Mouse (Mus musculus) Muller cell, postnatal 12 days (primary cell): ENCODE data around the gene Nupl1.

Experiments
- DNase-seq: peaks from one replicate; pipeline ENCODE4 v3.0.0-alpha.2; 2015; ENCODE audit errors: inconsistent ontology term

The Nupl1 gene

DNA sequence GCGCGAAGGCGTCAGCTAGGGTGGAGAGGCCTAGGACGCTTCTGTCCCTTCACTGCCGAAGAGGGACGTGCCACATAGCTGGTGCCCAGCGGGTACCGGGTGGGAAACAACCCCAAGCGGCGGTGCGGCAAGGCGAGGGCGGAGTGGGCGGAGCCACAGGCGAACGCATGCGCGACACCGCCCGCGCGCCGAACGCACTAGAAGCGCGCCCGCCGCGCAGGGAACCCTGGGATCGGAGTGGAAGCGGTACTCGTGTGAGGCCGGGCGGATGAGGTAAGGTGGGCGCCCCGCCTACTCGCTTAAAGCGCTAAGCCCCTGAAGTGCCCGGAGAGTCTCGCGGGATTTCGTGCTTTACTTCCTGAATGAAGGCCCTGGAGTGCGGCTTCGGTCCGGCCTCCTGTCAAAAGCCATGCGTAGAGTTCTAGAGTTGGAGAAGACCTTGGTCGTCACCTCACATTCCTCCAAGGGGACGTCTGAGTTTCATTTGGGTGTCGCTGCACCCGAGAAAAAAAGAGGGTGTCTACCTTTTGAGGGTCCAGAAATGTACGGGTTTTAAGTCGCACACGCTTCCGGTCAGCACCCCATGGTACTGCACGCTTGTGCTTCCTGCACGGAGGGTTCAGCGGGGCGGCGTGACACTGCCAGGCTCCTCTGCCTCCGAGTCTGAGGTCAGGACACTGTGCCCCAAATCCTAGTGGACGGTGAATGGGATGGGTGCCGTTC, at the start of gene Nupl1, which contains the start of gene Gm49336:
Gene Nupl1 (minus strand): TSS at position 151 of the 723 bp plus-strand sequence.
Gene Gm49336 (minus strand): TSS at position 227 of the 723 bp plus-strand sequence.
- DNase-seq, result peak; percentile 99

DNA sequence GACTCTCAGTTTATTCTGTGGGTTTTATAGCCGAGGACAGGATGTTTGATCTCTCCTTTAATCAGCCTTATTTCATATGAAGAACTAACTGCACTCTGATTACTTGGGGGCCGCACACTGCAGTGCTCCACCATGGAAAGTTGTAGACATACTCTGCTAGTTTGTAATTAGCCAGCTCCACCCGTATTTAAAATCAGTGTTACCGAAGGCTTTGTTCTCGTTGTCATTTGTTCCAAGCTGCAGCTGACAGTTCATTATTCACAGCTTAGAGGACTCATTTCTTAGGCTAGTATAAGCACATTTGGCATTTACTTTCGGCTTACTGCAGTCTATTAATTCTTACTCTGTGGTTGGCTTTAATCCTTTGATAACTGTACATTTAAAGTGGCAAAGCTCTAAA, 49.8 kb upstream of the Nupl1 start:
- DNase-seq, result no peak

DNA sequence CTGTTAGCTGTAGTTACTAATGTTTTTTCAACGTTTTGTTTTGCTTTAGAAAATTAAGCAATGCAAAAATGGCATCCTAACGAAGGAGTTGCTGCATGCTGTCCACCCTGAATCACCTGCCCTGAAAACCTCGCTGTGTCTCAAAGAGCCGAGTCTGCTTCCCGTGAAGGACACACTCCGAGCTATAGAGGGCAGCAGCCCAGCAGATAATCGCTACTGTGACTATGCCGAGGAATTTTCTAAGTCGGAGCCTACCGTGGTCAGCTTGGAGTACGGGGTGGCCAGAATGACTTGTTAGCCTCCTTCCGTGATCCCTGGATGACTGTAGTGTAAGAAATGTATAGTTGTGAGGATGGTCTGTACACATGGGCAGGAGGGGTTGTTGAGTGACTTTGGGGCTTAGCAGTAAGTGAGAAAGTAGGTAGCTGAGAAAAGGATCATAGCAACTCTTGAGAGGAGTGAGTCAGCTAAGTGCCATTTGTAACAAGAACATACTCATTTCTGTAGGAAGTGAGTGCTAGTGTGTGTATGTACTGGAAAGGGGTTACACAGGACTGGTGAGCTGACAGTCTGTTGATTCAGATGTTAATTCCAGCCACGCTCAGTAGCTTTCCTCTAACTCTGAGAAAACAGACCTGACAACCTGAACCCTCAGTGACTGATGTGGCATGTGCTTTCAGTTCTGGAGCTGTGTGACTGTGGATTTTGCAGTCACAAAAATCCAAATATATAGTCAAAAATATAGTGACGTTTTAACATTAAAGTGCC, 49.2 kb upstream of the Nupl1 start:
- peak; percentile 5 for DNase-seq

DNA sequence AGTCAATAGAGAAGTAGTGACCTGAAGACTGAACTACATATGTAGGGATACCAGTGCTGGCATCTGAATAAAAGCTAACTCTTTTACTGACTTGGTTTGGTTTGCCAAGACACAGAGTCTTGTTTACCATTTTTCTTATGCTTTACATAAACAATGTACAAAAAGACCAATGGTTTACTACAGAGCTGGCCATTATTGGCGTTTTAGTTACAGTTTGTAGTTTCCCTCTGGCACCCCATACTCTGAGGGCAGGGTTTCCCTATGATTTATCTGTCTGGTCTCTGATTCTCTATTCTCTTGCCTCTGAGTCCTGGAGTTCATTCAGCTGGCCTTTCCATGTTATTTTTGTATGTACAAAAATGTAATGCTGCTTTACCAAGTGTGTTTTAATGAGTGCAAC, 44.3 kb upstream of the Nupl1 start:
- no peak for DNase-seq

DNA sequence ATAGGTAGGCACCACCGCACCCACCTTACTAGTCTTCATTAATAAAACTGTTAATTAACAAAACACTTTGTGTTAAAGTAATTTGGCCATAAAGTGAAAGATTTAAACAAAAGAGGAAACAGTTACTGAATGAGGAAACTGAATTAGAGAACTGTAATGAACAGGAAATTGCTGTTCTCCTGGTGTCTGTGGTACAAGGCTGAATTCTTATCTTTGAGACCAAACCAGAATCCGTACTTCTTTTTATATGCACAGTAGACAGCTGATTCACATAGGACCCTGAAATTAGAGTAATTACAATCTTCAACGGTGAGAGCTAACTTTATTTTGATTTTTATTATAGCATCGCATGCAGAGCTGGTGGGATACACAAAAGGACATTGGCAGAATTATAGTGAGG, 39.1 kb upstream of the Nupl1 start:
- no peak for DNase-seq

DNA sequence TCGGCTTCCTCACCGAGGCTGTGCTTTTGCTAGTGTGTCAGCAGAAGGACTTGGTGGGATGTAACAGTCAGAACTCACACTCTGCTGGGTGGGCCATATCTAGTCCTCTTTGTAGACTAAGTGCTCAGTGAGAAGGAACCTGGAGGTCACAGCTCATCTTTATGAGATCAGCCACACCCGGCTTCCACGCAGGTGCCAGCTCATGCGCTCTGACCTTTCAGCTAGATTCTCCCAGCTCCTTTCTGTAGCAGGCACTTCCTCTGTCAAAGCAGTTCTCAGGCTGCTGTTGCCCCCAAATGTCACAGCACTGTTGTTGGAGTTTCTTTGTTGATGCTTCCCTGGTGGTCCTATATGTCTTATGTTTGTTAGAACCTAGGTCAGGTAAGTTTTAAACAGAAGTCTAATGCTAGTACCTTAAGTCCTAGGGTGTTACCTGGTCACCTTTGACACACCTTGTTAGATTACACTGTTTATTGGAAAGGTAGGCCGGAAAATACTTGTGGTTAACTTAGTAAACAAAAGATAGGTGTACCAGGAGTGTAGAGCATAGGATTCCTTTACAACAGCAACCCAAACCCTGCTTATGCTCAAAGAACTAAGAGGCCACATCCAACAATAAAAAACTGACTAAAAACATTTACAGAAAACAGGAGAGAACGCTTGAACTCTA, 35.1 kb upstream of the Nupl1 start:
- DNase-seq, result no peak

DNA sequence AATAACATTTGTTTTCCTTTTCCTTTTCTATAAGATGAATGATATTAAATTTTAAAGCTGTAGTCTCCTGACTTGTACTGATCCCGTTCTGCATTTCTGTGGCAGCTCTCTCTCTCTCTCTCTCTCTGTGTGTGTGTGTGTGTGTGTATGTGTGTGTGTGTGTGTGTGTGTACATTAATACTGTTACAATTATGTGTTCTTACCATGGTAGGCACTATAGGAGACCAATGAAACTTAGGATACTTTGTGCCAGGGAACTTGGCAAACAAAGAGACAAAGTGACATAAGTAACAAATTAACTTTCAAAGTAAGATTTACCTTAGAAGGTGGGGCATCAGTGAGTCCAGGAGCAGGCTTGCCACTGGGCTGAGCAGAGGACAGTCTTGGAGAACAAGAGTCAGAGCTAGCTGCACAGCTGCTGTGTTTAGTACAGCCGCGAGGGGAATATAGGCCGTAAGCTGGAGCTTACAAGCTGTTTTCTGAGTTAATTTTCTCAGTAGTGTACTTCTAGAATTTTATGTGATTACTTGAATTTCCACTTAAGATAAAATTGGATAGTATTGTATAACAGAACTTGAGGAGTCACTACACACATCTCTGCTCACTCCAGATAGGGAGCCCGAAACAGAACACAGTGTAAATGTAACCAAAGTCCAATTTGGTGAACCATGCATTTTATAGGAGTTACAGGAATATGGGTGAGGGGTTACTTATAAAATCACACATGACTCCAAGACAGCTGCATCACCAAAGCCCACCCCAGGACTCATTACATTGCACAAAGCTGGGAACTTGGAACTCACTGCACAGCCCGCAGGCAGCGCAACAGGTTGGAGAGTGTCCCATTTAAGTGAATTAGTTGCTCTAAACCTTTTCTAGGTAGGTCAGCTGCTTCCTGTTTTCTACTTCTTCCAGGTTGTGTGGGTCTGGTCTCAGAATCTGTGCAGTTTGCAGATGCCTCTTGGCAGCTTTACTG, 24.4 kb upstream of the Nupl1 start:
- DNase-seq, result no peak

DNA sequence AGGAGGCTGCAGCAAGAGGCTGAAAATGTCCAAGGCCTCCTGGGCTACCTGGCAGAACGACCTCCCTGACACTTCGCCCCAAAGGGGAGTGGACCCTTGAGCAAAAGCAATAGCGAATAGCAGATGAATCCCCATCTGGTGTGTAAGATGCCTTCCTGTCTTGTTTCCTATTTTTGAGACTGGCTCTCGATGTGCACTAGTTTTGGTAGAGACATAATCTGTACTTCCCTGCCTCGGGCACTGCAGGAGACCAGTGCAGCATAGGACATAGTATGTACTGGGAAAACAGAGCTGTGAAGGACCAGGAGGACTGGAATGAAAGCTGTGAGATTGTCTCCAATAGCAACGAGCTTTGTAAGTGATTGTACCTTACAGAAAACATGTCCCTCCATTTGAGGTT, 22.1 kb upstream of the Nupl1 start:
- DNase-seq, result no peak

DNA sequence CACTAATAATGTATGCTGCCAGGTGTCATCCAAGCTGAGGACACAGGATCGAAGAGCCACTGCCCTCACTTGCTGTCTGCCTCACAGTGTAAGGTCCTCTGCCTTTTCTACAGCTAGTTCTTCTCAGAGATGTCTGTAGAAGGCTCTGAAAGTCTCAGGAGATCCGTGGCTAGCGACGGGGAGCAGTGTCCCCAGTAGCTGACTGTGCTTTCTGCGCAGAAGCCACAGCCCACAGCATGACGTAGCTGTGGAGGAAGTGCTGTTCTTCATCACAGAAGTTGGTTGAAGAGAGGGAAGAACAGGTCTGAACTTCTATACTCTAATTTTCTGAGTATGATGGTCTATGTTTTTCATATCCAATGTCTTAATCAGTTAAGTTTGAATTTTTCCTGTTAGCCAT, 18.1 kb upstream of the Nupl1 start:
- no peak for DNase-seq

DNA sequence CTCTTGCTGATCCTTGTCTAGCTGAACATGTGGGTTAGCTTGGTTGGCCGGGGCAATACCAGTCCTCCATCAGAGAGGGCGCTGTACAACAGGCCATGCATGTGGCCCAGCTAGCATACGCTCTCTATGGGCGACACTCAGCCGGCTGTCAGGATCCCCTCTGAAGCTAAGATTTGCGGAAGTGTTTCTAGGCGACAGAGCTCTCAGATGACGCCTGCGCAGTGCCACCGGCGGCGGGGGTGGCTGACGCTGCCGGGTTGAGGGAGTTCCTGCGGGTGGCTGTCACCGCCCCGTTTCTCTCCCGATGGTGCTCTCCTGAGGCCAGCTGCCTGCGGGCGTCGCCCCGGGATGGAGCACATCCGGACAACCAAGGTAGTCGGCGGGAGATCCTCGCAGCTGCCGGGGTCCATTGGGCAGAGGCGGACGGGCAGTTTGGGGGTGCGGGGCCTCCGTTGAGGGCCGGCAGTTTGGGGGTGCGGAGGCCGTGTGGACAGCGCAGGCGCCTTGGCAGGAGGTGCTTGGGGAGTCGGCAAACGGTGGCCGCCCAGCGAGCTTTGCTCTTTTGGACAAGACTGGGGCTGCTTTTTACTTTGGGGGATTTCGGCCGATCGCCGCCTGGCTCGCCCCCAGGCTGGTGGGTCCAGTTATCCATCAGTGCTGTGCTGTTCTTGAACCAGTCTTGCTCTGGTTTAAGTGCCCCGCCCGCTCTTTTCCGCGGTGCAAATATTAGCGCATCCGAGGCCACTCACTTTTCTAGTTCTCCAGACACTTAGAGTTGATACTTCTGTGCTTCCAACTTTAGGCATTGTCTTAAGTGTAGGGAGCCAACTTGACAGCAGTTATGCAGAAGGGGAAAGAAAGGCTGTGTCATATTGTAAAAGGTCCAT, 14.0 kb upstream of the Nupl1 start, which contains the start of gene Mtmr6:
Gene Mtmr6 (plus strand): TSS at position 239 of the 887 bp plus-strand sequence.
- peak; percentile 99 for DNase-seq

DNA sequence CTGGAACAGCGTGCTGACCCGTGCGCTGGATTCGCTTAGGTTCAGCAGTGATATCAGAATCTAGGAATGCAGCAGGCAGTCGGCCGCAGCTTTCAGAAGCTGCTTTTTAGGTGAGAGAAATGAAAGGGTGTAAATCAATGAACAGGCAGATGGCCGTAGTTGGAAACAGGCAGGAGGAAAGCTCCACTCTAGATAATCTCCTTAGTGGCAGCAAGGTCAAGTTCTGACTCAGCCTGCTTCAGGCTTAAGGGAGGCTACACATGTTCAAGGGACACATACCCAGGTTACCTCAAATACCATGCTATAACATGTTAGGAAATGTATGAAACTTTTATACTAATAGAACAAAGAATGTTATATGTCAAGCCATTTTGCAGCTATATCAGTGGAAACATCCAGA, 11.1 kb upstream of the Nupl1 start:
- no peak for DNase-seq

DNA sequence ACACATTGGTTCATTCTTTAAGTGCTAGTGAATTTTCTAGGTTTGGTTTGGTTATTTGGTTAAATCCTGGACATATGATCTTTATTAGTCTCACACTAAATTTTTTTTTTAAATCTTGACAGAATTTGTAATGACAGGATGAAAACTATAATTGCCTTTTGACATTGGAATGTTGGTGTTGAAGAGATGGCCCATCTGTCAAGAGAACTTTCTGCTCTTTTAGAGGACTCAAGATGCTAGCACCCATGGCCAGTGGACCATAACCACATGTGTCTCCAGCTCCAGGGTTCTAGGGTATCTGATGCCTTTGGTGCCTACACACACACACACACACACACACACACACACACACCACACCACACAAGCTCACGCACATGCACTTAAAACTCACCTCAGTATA, 6.6 kb upstream of the Nupl1 start:
- no peak for DNase-seq

DNA sequence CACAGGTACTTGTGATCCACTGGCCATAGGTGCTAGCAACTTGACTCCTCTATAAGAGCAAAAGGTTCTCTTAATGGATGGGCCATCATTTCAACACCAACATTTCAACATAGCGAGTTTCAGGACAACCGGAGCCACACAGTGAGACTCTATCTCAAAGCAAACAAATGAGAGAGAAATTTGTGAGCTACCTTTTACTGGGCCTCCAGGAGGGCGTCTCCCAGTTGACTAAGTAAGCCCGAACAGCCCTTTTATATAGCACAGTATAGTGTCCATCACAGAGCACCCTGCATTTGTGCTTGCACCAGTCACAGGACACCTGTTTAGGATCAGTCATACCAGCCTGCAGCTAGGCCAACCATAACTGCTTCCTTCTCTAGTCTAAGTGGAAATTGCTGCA, 5.9 kb upstream of the Nupl1 start:
- DNase-seq, result no peak

DNA sequence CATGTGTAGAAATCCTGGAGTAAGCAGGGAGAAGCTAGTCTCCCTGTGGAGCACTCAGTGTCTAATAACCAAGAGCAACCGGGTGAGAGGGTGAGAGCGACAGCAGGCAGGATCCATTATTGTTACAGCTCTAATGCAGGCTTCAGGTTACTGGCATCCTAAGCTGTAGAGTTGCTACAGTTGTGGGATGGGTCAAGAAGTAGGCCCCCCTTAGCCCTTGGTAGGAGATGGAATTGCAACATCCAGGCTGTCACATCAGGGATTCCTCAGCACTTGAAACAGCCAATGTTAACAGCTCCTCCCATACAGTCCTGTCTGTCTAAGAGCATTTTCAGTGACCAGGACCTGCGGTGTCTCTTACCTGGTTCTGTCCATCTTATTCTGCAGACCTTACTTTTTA, 5.1 kb upstream of the Nupl1 start:
- DNase-seq, result no peak

DNA sequence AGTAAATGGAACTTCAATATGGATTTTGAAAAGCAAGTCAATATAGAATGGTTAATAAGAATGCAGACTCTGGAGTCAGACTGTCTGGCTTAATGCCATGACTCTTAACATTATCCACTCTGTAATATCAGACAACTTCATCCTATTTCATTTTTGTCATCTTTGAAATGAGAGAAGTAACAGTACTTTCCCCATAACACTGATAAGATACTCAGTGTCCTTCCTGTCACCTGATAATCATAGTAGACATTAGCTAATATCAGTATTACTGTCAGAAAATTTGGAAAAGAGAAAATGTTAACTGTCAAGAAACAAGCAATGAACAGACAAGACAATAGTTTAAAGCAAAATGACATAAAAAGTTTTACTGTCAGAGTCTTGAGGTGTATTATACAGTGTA, 3.5 kb upstream of the Nupl1 start:
- no peak for DNase-seq

DNA sequence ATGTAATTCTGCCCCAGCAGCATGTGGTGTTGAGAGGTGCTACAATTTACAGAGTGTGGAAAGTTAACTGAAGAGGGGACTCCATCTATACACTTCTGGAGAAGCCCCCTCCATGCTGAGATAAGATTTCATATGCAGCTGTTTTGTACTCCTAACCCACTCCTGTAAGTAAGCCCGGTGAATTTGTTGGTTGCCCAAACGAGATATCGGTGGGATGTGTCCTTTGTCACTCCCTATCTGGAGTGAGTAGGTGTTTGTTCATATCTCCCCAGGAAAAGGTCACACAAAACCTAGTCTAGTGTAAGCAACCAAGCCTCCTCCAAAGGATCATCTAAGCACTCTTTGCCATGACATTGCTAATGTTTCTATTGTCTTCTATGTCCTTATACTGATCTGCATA, 2.2 kb upstream of the Nupl1 start:
- DNase-seq, result no peak

DNA sequence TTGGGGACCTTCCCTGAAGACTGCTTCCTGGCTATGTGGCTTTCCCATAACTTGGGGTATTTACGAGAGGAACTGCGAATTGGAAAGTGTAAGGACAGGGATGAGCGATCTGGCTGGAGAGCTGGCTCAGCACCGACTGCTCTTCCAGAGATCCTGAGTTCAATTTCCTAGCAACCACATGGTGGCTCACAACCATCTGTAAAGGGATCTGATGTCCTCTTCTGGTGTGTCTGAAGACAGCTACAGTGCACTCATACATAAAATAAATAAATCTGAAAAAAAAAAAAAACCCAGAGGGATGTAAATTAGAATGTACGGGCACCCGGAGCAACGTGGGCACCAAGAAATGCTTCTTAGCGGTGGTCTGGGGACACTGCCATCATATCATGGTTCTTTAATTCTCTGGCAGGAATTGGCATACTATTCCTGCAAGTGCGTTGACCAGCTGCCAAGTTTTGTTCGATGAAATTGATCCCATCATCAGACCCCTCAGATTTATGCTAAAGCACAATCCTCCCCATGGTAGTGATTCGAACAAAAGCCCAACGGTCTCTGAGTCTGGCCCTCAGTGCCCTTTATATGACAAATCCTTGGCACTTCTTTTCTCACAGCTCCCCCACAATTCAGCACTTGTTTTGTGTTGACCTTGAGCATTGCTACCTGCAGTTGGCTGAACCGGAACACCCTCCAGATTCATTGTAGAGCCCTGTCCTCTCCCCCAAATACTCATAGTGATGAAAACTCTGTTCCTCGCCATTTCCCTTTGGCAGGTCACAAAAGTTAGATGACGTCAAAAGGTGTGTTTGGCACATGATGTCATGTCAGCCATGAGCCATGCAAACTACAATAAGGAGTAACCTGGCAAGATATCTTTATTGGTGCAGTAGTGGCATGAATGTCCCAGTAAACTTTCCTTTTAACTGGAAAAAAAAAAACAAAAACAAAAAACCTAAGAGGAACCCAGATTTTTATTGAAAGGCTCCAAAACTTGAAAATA, 1.1 kb upstream of the Nupl1 start:
- no peak for DNase-seq

DNA sequence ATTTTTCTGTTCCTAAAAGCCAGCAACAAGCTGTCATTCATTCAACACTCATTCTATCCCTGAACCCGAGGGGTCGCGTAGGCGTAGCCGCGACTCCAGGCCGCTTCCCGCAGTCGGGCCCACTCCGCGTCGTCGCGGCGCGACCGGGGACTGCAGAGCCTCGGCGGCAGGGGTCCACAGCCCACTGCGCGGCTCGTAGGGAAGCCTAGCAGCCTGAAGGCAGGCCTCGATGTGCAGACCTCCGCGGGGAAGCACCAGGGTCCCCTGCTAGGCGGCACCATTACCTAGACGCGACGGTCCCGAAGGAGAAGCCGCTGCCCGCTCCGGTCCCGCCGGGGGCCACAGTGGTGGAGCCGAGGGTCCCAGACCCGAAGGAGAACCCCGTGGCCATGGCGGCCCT, 352 bp downstream of the Nupl1 start:
- no peak for DNase-seq

DNA sequence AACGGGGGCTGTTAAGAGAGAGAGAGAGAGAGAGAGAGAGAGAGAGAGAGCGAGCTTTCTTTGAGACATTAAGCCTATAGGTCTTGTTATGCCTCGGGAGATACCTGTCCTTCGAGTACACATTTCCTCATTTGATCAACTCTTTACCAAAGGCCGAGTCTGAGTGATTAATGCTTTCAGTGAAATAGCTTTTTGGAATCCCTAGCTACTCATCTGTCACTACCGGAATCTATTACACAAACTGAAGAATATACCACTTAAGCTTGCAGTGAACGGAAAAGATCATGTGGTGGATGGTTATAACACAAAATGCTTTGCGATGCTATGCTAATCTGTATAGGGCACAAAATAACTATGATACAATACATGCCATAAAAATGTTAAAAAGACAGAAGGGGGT, 865 bp downstream of the Nupl1 start:
- no peak for DNase-seq
